Mouse (Mus musculus) lung, adult 18-20 months (tissue): Measurements from ENCODE around the gene Eif1.
A peak's percentile ranks its signal among the peaks of the same experiment; 100 is the strongest.
"Not testable (repeated sequence)": the region's sequence is repeated elsewhere in the genome, so short reads cannot be mapped to it uniquely, and the experiment has no call there.

Experiments used
- DNase-seq, 2 experiments: peaks; one replicate each; pipeline ENCODE4 v3.0.0; 2022; ENCODE audit warnings: mixed read lengths in 2 of 2

Eif1 gene

DNA sequence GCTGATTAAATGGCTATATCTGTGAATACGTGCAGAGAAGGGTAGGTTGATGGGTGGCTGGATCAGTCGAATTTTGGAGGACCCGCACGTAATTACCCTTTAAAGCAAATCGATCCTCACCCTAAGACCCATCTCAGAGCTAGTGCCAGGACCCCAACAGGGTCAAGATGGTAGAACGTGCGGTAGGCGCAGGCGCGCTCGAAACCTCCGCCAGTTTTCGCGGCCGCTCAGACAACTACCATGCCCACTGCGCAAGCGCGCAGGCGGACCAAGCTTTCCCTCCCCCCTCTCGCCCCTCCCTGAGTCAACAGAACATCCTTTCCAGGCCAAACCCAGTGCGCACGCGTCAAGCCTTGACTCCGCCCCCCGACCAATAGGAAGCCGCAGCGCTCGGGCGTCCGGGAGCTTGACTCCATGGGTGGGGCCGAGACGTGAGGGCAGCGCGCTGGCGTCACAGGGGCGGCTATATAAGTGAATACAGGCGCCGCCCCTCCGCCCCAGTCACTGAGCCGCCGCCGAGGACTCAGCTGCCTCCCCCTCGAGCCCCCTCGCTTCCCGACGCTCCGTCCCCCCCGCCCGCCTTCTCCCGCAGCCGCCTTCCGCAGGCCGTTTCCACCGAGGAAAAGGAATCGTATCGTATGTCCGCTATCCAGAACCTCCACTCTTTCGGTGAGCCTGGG, at the start of gene Eif1:
Eif1 (plus strand) TSS at position 394 of the 680 bp plus-strand sequence.
- peak; percentile 100 for DNase-seq

DNA sequence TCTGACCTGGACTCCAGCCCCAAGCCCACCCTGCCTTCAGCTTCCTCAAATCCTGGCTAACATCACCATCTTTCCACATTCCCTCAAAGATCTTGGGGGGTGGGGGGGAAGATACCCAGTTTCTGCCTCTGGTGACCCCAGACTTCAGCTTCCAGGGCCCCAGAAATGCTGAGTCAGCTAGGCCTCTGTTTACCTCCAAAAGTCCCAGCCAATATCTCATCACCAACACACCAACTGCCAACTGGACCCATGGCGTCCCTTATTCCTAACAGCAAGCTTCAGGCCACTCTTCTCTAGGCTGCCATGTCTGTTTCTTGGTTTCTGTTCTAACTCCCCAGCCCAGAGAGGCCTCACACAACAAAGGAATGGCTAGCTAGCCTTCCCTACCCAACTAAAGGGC, 47.8 kb upstream of the Eif1 start:
- no peak for DNase-seq

DNA sequence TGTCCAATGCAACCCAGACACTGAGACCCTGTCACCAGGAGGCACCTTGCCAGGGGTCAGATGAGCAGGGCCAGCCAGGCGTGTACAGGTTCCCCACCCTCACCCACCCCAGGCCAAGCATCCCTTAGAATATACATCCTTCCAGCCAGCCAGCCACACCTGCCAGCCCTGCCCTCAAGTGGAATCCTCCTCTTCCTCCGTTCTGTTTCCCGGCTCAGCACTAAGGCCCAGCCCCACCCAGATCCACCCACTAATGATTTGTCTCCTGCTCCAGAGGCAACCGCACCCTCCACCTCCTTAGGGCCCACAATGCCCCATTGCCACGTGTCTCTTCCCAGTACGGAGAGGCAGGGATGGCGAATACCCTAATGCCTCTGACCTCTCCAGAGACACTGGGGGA, 45.0 kb upstream of the Eif1 start:
- no peak for DNase-seq

DNA sequence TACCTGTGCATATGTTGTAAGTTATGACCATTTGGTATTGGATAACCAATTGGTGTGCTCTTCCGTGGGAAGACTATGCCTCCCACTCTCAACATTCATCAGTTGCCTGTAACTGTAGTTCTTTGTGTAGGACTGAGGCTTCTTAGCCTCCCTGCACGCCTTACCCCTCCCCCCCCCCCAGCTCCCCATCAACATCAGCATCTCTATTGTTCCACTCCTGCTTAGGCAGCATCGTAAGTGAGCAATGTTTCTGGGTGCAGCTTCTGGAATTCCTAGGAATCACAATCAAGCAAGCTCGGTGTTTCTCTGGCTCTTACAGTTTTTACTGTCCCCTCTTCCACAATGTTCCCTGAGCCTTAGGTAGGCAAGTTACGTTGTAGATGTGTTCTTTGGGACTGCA, 44.2 kb upstream of the Eif1 start:
- DNase-seq: no peak

DNA sequence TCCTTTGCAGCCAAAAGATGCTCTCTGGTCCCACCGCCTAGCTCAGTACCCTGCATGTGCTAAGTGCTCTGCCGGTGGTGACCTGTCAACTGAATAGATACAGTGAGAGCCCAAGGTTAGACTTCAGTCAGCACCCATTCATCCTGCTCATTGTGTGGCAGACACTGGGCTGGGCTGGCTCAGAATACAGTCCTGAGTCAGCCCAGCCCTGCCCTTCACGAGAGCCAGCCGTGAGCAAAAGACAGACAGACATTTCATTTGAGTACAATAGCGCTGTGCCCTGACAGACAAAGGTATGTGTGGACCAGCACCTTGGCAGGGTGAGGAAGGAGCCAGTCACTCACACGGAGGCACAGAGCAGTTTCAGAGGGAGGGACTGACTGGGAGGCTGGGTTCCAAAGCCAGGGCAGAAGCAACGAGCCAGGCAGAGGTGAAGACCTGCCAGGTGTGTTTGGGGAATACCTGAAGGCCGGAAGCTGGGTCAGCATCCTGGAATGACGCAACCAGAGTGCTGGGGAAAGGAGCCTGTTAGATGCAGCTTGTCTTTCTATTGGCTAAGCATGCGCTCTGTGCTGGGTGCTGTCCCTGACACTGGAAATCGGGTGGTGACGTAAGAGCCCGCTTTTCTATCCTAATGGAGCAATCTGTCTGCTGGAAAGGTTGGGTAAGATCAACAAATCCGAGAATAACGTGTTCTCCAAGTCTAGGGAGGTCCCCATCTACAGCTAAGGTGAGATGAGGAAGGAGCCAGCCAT, 41.8 kb upstream of the Eif1 start:
- no peak for DNase-seq

DNA sequence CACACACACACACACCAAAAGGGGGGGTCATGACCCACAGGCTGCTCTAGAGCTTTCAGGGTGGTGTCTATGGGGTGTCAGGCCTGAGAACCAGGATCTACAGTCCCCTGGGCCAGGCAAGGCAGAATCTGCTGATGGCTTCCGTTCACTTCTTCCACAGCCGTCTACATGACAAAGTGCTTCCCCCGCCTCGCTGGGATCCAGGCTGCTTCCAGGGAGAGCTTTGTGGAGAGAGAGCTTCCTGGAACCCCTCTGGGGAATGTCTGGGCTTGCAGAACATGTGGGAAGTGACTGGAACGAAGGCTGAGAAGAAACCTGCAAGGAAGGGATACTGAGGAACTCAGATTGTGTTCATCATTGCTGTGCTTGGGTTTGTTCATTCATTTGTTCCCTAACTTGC, 40.9 kb upstream of the Eif1 start:
- no peak for DNase-seq

DNA sequence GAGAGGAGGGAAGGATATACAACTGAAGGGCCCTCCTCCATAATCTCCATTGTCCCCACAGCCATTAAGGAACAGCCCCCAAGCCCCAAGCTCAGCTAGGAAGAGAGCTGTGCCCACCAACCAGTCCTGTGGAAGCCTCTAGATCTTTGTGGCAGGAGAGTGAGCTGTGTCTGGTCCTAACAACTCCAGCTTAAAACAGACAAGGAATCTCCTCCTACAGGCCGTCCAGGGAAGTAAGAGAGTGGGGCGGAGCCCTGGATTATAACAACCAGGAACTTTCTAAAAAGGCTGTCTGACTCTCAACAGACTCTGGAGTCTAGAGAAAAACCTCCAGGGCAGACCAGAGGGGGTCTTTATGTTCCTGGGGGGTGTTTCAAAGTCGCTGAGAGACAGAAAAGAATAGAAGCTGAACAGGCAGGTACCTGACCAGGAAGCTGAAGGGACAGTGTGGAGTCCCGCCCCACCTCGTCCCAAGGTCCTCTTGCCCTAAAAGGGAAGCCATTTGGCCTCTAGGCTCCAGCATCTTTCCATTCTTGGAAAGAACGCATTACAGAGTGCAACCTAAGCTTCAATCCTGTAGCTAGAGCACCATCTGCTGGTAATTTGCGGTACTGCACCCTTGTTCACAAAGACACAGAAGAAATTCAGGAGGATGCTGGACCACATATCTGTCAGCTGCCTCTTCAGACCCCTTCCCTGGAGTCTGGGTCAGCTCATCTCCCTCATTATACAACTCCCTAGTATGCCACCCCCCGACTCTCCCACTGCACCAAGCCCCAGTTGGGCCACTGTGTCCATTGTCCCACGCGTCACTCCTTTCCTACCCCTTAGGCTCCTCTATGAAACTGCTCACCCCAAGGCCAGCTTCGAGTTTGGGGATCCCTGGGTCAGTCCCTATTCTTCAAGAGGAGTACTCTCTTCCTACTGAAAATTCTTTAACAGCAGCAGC, 37.8 kb upstream of the Eif1 start:
- DNase-seq: peak; percentile 73 to 76

DNA sequence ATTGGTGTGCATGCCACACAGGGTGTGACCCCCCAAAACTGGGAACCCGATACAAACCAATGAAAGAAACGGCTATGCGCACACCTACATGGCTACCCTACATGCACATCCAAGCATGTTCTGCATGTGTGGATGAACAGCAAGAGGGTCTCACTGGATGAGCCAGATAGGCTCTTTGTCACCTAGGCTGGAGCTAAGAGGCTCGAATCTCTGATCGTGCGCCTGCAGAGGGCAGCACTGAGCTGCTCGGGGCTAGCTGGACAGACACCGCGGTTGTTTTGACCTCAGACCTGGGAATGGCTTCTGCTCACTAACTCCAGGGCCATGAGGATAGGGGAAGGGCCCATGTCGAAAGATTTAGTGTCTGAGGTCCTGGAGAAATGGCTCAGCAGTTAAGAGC, 37.1 kb upstream of the Eif1 start:
- peak; percentile 75 to 85 for DNase-seq

DNA sequence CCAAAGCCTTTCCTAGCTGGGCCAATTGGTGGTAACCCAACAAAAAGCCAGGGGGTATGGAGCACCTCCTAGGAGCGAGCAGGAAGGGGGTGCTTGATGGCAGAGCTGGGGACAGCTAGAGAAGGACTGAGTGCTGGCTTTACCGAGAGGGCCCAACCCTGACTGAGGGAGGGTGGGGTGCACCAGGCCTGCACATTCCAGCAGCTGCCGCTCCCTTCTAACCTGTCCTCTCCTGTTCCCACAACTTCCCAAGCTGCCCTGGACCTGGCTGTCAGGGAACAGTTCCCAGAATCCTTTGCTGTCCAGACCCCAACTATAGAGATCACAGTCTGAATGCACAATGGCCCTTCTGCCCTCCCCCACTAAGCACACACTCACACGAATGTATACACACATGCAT, 34.7 kb upstream of the Eif1 start:
- DNase-seq: peak; percentile 44 to 67

DNA sequence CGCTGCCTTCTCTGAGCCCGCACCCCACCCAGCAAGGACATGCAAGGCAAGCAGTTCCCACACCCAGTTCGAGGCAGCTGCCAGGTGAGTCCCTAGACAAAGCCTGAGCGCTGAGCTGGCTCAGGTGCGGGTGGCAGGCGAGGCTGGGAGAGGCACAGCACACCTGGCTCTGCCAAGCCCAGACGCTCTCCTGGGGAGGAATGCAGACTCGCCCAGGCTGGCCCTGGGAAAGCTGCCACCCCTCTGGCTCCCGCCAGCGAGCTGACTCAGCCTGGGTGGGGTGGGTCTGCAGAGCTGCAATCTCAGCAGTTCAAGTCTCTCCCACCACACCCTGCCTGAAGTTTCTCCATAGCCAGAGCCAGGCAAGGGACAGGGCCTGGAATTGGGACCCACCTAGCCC, 32.7 kb upstream of the Eif1 start:
- DNase-seq: peak; percentile 91 to 94

DNA sequence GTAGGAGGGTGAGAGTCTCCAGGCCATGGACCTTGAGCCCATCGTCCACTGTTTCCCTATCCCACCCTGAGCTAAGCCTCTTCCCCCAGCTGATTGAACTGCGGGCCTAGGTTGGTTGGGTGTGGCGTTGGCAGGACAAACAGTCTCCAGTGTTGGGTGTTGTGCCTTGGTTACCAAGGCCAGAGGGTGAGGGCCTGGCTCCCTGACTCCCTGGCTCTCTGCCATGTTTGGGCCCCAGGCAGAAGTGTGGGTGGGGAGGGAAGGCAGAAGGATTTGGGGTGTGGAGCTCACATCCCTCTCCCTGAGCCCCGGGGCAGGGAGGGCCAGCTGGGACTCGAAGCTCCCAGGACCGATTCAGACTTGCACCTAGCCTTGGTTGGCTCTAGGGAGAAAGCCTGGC, 30.7 kb upstream of the Eif1 start:
- peak; percentile 91 to 95 for DNase-seq

DNA sequence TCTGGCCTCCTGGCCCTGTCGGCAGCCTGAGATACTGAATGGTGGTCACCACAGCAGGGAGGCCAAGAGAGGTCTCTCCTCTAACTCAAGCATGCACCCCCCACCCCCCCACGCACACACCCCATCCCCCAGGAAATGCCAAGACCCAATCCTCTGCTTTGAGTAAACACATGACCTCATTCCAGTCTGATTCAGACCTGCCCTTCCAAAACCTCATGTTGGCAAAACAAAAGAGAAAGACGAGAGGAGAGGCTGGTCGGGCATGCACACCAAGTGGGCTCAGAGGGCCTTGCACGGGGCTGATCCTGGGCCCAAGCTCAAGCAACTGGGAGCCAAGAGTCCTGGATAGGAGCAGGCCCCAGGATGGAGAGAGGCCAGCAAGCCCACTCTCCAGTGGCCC, 29.4 kb upstream of the Eif1 start:
- DNase-seq: peak; percentile 44 to 62

DNA sequence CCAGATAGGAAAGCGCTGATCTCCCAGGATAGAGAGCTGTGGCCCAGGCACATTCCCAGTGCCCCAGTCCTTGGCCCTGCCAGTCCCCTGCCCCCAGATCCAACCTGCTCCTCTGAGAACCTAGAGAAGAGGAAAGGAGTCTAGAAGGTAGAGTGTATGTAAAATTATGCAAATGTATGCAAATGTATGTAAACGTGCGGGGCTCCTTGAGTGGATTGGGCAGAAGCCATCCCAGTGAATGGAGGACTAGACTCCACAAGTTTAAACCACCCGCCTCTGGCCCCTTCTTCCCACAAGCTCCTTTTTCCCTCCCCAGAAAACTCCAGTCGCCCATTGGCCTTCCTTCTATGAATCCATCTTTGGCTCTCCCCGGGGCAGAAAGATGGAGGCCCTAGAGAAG, 26.8 kb upstream of the Eif1 start:
- DNase-seq: no peak

DNA sequence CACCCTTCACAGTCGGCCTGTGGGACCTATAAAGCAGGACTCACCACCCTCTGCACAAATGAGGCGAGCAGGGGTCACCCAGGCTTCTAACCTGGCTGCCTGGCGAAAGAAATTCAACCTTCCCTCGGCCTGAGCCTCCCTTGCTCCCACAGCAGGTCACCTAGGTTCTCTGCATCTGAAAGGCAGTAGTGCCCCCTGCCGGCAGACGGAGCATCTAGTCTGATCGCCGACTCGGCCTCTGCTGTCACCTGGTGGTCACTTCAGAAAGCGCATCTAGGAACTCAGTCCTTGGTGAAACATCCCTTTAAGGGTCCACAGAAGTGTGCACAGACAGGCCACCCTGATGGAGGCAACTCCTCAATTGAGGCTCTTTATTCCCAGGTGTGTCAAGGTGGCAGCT, 24.4 kb upstream of the Eif1 start:
- DNase-seq: peak; percentile 77 to 80

DNA sequence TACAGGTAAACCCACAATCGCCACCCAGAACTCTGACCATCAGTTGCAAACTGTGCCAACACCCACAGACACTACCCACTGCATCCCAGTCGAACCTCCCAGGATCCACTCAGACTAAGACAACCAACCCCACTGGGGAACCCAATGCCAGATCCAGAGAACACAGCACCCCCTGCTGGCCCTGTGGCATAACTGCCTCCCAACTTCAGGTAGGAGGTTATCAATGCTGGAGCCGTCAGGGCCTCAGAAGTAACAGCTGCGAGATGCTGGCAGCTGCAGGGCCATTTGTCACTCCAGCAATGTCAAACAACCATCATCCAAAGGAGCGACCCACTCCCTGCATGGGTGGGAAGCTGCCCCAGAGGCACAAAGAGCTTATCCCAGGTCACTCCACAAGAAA, 21.9 kb upstream of the Eif1 start:
- DNase-seq: no peak

DNA sequence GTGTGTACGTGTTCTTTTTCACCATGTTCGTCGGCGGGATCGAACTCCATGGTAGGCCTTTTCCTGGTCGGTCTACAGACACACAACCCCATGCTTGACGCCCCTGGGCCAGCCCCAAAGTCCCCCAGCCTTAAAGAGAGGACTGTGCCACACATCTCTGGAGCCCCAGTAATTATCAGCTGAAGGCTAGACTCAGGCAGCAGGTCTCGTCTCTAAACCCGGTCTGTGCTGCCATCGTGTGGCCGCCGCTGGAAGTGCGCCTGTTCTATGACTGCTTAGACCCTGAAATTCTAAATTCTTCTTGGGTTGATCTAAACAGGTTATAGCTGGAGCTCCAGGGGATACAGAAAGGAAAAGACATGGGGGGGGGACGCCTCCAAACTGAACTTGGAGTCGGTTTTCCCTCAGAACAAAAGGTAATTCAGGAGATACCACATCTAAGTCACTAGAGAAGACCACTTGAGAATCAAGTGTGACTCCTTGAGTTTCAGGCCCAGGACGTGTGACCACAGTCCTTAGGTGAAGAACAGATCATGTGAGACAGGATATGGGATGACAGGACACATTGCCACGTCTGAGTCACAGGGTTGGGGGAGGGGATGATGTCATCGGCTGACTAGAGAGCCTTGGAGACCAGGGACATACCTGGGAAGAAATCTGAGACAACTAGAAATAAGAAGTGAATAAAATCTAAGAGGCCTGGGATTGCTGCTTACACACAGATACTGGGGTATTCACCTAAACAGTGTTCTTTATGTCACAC, 21.2 kb upstream of the Eif1 start:
- peak; percentile 74 to 80 for DNase-seq

DNA sequence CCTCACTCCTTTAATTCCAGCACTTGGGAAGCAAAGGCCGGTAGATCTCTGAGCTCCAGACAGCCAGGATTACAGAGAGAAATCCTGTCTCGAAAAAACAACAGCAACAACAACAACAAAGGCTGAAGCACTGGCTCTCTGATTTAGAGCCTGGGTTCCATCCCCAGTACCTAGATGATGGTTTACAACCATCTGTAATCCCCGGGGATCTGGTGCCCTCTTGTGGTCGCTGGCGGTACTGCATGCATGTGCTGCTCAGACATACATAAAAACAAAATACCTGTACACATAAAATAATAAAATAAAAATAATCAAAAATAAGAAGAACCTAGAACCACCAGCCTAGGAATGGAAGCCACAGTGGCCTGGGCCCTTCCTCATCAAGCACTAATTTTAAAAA, 19.4 kb upstream of the Eif1 start:
- no peak for DNase-seq

DNA sequence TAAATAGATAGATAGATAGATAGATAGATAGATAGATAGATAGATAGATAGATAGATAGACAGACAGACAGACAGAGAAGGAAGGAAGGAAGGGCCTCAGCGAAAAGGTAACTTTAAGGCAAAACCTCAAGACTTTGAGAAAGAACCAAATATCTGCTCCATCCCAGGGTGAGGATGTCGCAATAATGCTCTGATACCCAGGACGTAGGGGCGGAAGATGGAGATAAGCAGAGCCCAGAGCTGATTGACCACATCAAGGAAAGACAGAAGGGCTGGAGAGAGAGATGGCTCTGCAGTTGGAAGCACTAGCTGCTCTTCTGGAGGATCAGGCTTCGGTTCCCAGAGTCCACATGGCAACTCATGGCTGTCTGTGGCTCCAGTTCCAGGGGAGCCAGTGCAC, 18.4 kb upstream of the Eif1 start:
- no peak for DNase-seq

DNA sequence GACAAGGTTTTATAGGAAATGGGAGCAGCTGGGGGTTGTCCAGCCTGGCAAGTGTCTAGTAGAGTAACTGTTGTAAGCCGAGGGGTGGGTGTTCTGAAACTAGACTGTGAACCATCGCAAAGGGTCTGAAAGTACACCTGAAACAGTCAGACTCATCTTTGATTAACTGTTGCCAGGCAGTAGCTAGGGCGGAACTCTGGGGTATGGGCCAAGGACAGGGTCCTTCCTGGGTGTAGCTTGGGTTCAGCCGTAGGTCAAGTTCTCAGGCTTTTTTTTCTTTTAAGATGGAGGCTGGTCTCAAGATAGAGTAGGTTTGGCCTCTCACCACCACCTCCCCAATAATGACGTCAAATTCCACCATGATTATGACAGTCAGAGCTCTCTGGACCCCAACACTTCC, 11.8 kb upstream of the Eif1 start:
- no peak for DNase-seq

DNA sequence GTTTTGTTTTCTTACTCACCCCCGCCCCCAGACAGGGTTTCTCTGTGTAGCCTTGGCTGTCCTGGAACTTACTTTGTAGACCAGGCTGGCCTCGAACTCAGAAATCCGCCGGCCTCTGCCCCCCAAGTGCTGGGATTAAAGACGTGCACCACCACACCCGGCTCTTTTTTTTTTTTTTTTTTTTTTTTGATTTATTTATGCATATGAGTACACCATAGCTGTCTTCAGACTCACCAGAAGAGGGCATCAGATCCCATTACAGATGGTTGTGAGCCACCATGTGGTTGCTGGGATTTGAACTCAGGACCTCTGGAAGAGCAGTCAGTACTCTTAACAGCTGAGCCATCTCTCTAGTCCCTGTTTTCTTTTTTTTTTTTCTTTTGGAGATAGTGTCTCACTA, 11.0 kb upstream of the Eif1 start:
- DNase-seq: not testable (repeated sequence)

DNA sequence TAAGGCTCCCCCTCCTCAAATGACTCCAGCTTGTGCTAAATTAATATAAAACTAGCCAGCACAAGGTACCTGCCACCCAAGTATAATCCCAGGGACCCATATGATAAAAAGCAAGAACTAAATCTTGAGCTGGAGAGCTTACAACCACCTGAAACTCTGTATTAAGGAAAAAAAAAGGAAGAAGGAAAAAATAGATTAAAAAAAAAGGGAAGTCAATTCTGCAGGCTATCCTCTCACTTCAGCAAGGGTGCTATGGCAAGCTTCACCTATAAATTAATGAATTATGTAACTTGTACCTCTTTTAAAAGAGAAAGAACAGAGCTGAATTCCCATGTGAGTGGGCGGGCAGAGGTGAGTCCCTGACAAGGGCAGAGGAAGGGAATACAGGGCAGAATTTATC, 8.0 kb upstream of the Eif1 start:
- DNase-seq: no peak

DNA sequence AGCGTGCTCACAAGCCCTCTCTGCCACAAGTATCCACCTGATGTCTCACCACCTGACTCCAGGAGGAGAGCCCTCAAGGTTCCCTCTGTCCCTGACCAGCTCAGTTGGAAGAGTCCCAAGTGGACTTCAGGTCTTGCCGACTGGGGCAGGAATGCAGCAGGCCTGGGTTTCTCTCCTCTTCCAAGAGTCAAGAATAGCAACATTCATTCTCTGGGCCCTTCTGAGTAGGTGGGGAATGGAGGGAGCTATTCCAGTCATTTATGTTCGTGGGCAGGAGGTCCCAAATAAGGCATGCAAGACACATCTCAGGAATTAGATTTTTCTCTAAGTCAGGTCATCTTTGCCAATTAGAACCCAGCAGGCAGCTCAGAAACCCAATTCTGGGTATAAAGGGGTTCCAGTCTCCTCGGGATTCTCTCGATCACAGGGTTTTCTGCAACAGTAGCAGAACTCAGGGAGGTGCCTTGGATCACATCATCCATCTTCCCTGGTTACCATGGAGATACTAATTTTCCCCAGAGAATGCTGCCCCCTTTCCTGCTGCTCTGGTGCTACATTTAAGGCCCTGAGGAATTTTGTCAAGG, 7.5 kb upstream of the Eif1 start:
- DNase-seq: peak; percentile 76 to 82
